Mouse (Mus musculus) gastrocnemius, adult 2 months (tissue): Measurements from ENCODE around the gene Gm17428. TPM values are rescaled to one million over a fixed set of nuclear protein-coding genes. Genes with fewer than 3 reads are reported as not detected.
A peak's percentile ranks its signal among the peaks of the same experiment; 100 is the strongest.
"Not testable (repeated sequence)": the region's sequence is repeated elsewhere in the genome, so short reads cannot be mapped to it uniquely, and the experiment has no call there.

Experiments used
- DNase-seq: peaks from one replicate; pipeline ENCODE4 v3.0.0; 2022
- H3K27ac ChIP-seq: fragments of 200-600 bp; 2 replicates; pipeline ENCODE4 v1.8.1; 2022; ENCODE audit warnings: mild to moderate bottlenecking
- H3K4me3 ChIP-seq: fragments of 200-600 bp; 2 replicates; pipeline ENCODE4 v1.8.1; 2022; ENCODE audit warnings: mild to moderate bottlenecking, moderate library complexity
- CTCF ChIP-seq: fragments of 200-600 bp; IDR thresholded peaks from 2 replicates; pipeline ENCODE4 v1.8.1; 2022; ENCODE audit warnings: antibody characterized with exemption, mild to moderate bottlenecking, moderate library complexity
- intact Hi-C: fragments of 180-260 bp; cut with DNase I; formaldehyde crosslinking; loops from one replicate; pipeline ENCODE4 v1.15.1; 2025
- total RNA-seq, 2 experiments: library from RNA; stranded (reverse); gene quantifications; 2 replicates each; pipeline ENCODE4 v1.2.3; 2021

Gm17428 gene
- total RNA-seq, 2 experiments from 2014 or later = not detected

DNA sequence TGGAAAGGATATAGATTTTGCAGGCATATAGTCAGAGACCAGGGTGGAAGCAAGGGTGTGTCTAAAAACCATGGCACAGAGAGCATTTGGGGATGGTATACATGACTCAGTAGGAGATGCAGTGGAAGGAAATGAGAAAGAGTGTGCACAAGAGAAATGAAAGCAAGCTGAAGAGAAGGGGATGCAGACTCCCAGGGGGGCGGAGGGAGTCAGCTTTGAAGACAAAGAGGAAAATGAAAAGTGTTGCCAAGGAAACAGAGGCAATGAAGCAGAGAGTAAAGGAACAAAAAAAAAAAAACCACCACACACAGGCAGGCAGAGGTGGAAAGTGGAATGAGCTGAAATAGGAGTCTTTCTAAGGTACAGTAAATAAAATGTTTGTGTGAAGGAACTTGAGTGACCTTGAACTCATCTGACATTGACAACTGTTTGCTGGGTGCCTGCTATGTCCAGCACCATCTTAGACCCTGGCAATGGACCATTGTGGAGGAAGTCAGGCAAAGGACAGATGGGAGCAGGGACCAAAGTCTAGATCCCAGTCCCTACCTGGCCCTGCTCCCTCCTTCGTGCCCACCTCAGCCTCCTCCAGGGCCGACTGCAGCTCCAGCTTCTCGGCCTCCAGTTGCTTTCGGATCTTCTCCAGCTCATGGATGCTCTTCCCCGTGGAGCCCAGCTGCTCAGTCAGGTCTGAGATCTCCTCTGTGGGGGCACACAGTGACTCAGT, 2.5 kb upstream of the Gm17428 start:
- intact Hi-C loops = no loop called here
- Histone ChIP-seq H3K4me3 (no peak overlapping the region), H3K27ac (no peak overlapping the region)
- DNase-seq = no peak
- TF ChIP-seq CTCF = no peak

DNA sequence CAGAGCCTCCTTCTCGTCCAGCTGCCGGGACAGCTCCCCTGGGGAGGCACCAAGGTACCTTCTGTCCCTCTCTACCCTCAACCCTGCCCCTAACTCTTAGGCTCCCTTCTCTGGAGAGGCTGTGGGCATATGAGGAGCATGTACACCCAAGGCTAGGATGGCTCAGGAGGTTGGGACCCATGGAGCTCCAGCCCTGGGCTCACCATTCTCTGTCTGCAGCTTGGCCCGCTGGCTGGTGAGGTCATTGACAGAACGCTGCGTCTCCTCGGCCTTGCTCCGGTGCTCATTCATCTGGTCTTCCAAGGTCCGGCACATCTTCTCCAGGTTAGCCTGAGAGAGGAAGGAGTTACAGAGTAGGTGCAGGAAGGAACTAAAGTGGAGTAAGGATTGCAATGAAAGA, 1.9 kb downstream of the Gm17428 start:
- no peak for DNase-seq
- no peak overlapping the region for H3K4me3 ChIP-seq
- no peak for TF ChIP-seq CTCF
- H3K27ac ChIP-seq = no peak overlapping the region
- intact Hi-C loops = no loop called here

DNA sequence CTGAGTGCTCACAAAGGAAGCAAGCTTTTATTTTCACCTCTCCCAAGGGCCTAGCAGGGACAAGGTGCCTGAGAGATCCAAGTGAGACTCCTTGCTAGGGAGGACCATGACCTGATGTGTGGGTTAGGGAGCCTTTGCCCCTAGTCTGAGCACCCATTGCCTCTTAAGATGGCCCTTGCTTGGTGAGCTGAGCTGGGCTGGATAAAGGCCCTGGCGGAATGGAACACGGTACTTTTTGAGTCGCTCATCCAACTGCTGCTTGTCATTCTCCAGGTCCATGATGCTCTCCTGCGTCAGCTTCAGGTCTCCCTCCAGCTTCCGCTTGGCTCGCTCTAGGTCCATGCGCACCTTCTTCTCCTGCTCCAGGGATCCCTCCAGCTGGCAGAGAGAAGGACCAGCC, 5.2 kb downstream of the Gm17428 start:
- no peak overlapping the region for H3K27ac ChIP-seq
- no peak for TF ChIP-seq CTCF
- intact Hi-C loops = no loop called here
- H3K4me3 ChIP-seq = no peak overlapping the region
- DNase-seq = no peak

DNA sequence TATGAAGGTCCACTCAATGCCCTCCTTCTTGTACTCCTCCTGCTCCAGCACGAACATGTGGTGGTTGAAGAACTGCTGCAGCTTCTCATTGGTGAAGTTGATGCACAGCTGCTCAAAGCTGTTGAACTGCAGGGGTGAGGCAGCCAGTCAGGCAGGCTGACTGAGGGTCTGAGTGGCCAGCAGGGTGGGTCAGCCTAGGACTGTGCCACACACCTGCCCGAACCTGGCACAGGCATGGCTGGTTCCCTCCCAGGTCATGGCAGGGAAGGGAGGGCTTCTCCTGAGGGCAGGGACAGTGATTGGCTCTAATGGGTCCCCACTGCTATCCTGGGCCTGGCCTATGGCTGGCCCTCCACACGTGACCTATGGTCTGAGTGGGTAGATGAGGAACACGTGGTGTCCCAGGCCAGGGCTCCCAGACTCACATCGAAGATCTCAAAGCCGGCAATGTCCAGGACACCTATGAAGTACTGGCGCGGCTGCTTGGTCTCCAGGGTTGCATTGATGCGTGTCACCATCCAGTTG, 11.7 kb downstream of the Gm17428 start:
- H3K27ac ChIP-seq, intact Hi-C loops, DNase-seq, H3K4me3 ChIP-seq: not testable (repeated sequence)

DNA sequence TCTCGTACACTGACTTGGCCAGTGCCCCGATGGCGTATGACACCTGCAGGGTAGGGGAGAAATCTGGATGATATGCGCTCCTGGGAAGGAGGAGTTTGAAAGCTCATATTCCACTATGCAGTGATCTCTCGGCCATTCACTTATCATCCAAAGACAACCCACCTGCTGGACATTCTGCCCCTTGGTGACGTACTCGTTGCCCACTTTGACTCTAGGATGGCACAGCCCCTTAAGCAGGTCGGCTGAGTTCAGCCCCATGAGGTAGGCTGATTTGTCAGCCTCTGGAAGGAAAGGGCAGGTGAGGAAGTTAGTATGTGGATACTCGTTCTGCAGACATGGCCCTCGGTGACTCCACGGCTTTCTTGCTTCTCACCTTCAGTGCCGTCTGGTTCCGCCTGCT, 12.1 kb downstream of the Gm17428 start:
- DNase-seq = no peak
- Histone ChIP-seq H3K27ac (no peak overlapping the region), H3K4me3 (no peak overlapping the region)
- TF ChIP-seq CTCF = no peak
- intact Hi-C loops = no loop called here

DNA sequence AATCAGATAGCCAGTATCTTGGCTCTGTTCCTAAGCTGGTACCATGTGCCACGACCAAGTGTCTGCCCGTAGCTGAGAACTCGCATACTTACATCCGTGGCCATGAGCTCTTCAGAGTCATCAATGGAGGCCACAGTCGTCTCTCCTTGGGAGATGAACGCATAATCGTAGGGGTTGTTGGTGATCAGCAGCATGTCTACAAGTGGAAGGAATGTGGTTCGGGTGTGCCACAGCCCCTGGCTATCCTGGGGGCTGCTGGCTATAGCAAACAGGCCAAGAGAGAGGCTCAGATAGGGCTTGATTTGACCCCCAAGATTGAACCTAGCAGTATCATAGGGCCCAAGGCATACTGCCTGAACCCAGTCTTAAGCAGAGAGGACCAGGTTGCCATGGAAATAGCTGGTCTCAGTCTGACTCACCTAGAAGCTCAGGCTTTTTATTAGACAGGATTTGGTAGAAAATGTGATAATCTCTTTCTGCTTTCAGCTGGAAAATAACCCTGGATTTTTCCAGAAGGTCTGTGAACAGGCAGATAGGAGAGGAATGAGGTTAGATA, 13.2 kb downstream of the Gm17428 start:
- H3K27ac ChIP-seq = no peak overlapping the region
- no peak overlapping the region for H3K4me3 ChIP-seq
- TF ChIP-seq CTCF = no peak
- no peak for DNase-seq
- intact Hi-C loops = no loop called here

DNA sequence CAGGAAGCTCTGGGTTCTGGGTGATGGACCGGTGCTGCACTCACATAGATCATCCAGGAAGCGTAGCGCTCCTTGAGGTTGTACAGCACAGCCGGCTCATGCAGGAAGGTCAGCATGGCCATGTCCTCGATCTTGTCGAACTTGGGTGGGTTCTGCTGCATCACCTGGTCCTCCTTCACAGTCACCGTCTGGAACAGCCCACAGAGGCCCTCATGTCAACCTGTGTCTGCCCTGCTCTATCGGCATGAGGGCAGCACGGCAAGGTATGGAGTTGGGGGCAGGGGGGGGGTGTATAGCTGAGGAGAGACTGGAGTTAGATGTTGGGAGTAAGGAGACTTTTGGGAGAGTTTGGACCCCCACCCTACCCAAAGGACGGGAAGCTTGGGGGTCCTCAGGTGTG, 15.5 kb downstream of the Gm17428 start:
- intact Hi-C loops = no loop called here
- no peak for DNase-seq
- TF ChIP-seq CTCF = no peak
- Histone ChIP-seq H3K4me3 (no peak overlapping the region), H3K27ac (no peak overlapping the region)

DNA sequence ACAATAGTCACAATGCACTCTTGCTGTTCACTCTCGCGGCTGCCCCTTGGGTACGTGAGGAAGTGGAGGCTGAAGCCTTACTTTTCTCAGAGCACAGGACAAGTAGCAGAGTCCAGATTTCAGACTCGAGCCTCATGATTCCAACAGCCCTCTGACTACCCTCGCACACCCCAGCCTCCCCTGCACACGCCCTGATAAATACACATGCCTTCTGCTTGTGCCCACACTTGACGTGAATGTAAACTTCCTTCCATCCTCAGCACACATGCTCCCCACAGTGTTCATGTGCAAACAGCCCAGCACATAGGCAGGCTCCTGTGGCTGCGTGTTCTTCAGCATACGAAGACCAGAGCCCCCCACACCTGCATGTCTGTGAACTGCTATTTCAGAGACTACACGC, 16.9 kb downstream of the Gm17428 start:
- Histone ChIP-seq H3K4me3 (peak overlapping the region; percentile 14), H3K27ac (peak overlapping the region; percentile 16; the same call in 1 of the 2 replicates)
- DNase-seq = no peak
- intact Hi-C loops = no loop called here
- no peak for TF ChIP-seq CTCF

DNA sequence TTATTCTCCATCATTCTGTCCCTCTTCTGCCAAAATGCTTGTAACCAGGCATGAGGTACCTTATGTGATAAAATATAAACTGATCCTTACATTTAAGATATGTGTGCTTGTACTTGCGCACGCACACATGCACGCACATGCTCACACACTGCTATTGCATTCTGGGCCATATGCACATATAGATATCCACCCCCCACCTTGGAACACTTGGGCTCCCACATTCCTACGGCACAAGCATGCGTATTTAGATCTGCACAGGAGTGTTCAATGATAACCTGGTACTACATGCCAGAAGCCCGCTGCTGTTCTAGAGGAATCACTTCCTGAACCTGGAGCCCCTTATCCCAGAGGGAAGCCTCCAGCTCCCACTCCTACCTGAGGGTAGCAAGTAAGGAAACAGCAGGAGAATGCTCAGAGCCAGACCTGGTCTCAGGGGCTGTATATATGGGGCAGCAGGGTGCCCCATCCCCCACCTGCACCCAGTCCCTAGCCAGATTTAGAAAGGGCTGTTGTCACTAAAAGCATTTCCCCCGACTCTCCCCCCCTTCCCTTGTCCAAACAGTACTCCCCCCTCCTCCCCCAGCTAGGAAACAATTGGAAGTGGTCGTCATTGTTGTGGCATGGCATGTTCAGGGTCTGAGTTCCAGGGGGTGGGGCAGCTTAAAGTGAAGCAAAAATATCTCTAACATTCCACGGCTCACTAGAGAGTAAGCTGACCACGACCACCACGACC, 17.6 kb downstream of the Gm17428 start, which contains the start of gene Myh7:
Myh7 (minus strand) TSS at position 491 of the 733 bp plus-strand sequence.
- no peak for TF ChIP-seq CTCF
- no peak for DNase-seq
- H3K27ac ChIP-seq = peak within 1 kb of the TSS; percentile 16; the same call in 1 of the 2 replicates
- intact Hi-C loops = no loop called here
- H3K4me3 ChIP-seq = peak within 1 kb of the TSS; percentile 14

DNA sequence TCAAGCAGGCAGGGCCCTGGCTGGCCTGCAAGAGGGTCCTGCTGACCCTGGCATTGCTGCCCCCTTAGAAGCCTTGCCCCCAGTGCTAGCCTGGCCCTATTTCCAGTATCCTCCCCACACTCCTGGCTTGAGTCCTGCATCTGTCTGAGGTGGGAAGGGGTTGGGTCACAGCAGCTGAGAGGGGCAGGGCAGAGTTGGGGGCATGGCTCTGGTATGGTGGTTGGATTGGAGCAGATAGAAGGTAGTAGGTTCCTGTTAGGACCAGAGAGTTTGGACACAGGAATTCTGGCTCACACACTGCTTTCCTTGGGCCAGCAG, 18.1 kb downstream of the Gm17428 start:
- no peak for DNase-seq
- intact Hi-C loops = no loop called here
- H3K4me3 ChIP-seq = no peak overlapping the region
- 0 out of 2 replicates have a peak overlapping the region, but pooled peaks have one; percentile 16 for H3K27ac ChIP-seq
- TF ChIP-seq CTCF = no peak

DNA sequence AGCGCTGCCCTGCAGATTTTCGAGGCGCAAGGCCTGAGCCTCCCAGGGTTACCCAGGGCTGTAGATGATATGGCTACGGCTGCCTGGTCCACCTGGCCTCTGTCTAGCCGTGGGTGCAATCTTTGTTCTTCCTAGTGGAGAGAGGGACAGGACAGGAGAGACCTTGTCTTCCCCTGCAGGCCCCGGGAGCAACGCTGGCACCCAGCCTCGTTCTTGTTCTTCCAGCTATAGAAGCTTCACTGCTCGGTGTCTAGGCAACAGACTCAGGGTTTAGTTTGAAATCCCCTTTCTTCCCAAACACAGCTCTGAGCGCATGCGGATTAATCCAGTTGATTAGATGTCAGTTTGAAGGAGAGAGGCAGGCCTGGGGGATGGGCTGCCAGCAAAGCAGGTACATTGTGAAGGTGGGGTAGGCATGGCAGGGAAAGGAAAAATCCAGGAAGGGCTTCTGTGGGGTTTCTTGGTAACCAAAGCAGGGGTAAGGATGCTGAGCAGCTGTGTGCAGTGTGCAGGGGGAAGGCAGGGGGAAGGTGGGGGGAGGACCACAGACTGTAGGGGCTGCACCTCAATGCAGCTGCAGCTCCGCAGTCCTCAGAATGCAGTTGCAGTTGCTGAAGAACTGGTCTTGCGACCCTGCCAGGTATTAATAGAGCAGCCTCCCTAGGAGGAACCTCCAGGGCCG, 18.9 kb downstream of the Gm17428 start:
- Histone ChIP-seq H3K4me3 (no peak overlapping the region), H3K27ac (no peak overlapping the region)
- no peak for TF ChIP-seq CTCF
- no peak for DNase-seq
- intact Hi-C loops = no loop called here

DNA sequence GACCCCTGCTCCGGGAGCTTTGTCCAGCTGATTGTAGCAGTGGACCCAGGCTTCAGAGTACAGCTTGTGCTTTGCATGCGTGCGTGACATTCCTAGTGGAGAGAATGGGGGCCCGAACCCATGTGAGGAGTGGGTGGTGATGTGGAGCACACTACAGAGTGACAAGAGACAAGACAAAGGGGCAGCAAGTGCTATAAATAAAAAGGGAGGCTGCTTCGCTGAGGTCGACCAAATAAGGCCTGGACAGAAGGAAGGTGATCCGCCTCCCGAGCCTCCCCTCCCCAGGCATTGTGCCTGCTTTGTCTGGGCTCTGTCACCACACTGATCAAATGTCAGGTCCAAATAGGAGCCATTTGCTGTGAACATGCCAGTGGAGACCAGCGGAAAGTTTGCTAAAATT, 20.1 kb downstream of the Gm17428 start:
- intact Hi-C loops = no loop called here
- DNase-seq = no peak
- Histone ChIP-seq H3K4me3 (no peak overlapping the region), H3K27ac (peak overlapping the region; percentile 48; the same call in 1 of the 2 replicates)
- no peak for TF ChIP-seq CTCF

DNA sequence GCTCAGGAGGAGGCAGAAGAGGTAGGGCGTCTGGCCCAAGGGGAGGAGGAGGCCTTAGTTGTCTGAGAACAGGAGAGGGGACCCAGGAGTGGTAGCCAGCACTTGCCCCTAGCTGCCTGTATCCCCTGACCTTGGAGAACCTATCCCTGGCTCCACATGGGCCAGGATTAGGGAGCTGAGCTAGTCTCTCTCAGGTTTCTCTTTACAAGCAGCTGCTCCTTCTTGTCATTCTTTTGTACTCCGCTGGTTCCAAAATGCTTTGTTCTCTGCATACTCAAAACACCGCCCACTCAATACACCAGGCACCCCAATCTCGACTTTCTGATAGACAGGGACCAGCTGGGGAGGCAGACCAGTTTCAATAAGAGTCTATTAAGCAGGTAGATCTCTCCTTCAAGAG, 20.6 kb downstream of the Gm17428 start:
- intact Hi-C loops = no loop called here
- H3K4me3 ChIP-seq = no peak overlapping the region
- 0 out of 2 replicates have a peak overlapping the region, but pooled peaks have one; percentile 48 for H3K27ac ChIP-seq
- DNase-seq = no peak
- TF ChIP-seq CTCF = no peak
